Mouse (Mus musculus): ENCODE measurements at regions not wholly inside any gene's neighbourhood (a gene's known extent, or its start where the extent isn't known, plus 50 kb on each side); places are given as distances from the start of the nearest gene placed in this dataset.
"Not testable (repeated sequence)": the region's sequence is repeated elsewhere in the genome, so short reads cannot be mapped to it uniquely, and the experiment has no call there.

DNA sequence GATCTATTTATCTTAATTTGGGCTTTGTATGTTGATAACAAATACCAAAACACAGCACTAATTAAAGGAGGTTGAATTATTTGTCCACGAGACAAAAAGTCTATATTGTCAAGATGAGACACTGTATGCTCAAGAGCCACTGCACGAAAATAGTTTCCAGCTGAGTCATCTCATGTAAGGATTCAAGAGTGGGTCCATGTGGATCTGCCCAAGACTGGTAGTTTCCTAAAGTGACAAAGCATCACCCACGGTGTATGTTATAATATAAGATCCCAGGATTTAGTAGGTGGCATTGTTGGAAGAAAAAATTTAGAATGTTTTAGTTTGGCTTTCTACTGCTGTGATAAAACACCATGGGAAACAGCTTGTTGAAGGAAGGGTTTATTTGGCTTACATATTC is 428.2 kb downstream of the Arl6ip6 start:
- peak; percentile 69 for DNase-seq (ENCODE audit: low read depth, low spot score)

DNA sequence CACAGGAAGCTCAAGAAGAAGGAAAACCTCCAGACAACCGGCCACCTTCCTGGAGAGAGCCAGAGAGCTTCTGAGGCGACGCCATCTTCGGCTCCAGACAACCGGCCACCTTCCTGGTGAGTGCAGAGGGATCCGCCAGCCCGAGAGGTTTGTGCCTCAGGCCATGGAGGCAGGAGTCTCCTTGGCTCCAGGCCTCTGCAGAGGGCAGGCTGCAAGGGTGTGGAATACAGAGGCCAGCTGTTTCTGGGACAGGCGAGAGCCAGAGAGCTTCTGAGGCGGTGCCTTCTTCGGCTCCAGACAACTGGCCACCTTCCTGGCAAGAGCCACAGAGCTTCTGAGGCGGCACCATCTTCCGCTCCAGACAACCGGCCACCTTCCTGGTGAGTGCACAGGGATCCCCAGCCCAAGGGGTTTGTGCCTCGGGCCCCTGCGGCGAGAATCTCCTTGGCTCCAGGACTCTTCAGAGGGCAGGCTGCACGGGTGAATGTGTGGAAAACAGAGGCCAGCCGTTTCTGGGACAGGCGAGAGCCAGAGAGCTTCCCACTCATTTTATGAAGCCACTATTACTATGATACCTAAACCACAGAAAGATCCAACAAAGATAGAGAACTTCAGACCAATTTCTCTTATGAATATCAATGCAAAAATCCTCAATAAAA is 441.4 kb downstream of the Arl6ip6 start:
- DNase-seq (ENCODE audit: low read depth, low spot score) = not testable (repeated sequence)

DNA sequence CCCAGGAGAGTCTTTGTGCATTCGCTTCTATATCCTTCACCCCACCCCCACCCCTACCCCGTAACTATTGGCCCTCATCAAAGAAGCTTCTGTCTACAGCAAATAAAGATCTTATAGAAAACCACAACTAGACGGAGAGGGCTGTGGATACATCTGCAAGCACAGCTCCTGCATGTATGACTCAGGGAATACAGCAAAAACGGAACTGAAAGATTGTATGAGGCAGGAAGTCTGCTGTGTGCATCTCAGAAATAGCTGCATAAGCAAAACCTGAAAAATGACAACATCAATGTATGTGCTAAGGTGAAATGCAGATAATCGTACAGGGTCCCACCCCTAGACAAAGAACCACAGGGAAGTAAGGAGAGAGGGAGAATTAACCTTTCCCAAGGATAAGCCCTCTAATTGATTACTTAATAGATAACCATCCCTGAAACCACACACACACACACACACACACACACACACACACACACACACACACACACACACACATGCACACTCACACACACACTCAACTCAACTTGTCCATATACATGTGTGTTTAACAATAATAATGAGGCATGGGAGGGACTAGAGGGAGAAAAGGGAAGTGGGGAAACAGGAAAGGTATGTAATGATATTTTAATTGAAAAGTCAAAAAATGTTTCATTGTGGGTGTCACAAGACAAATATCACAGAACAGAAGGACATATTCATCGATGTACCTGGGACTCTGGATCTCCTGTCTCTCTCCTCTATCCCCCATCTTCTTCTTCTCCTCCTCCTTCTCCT is 416.6 kb downstream of the Rprm start:
- no peak for DNase-seq (ENCODE audit: low read depth, low spot score)

DNA sequence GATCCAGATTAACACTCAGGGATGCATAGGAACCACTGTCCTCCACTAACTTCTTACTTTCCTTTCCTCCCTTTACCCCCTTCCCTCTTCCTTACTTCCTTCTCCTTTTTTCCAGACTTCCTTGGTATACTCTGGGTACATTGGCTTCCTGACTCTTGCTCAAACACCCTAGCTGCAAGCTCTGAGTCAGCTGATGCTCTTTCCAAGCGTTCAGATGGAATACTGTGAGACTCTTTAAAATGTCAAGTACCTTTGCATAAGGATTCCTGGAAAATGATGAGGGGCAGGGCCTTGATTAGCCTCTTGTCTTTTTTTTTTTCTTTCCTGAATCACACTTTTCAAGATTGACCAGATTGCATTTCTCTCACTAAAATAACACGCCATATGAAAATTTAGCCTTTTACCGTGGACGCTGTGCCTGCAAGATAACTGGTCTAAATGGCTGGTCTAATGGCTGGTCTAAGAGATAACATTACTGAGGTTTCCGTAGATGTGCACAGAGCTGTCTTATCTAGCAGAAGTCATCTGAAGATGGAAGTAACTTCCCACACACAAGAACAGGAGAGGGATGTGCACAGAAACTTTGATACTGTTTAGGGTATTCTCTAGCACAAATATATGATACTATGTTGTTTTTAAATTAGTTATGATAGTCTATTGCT is 404.9 kb downstream of the Rprm start:
- DNase-seq (ENCODE audit: low read depth, low spot score) = peak; percentile 10

DNA sequence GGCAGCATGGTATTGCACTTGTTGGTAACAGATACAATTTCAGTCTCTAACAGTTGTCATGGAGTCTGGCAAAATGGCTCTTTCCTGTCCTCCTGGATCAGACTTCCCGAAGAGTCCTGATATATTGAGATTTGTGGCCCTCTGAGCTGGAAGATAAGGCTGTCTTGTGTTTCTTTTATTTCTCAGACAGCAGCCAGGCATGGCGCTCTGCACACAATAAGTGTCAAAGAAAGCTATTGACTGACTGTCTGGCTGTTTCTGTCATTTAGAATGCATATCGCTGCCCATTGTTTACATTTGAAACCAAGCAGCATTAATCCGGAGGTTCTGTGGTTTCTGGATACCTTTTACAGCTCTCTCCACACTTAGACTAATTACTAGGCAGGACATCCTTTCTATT is 402.8 kb downstream of the Rprm start:
- no peak for DNase-seq (ENCODE audit: low read depth, low spot score)

DNA sequence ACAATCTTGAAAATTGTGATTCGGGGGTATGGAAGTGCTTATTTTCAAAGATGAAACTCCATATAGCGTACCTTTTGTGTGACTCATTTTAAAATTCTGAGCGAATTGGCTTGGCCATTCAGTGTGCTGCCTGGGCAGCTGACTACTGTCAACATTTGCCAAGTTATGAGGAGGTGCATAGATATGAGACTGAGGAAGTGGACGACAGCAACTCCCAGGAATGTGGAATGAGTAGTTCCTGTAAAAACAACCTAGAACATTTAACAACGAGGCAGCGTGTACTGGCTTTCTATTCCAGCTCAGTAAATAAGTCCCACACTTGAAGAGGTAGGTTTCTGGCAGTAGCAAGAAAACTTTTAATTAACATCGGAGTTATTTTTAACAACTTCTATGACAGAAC is 398.1 kb downstream of the Rprm start:
- peak; percentile 36 for DNase-seq (ENCODE audit: low read depth, low spot score)

DNA sequence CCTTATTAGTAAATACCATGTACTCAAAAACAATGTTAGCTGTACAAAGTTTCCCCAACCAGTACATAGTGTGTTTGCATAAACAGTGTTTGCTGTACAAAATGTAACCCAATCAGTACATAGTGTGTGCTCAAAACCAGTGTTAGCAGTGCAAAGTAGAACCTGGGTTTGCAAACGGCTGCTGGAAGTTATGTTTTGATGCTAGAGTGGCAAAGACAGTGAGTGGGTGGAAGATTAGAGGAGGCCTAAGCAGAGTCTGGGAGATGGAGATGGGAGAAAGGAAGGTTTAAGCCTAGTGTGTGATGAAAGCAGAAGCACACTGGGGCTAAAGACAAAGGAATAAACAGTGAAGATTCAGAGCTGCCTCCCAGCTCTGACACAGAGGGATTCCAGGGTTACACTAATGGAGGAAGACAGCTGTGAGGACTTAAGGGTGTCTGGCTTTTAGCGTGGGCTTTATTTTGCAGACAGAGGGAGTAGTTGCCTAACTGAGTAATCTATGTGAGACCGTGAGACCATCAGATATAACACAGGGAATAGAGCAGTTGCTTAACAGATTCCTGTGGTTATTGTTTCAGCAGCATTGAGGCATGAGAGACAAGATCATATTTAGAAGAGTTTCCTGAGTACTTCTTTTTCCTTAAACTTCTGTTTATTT is 396.0 kb downstream of the Rprm start:
- DNase-seq (ENCODE audit: low read depth, low spot score) = peak; percentile 32

DNA sequence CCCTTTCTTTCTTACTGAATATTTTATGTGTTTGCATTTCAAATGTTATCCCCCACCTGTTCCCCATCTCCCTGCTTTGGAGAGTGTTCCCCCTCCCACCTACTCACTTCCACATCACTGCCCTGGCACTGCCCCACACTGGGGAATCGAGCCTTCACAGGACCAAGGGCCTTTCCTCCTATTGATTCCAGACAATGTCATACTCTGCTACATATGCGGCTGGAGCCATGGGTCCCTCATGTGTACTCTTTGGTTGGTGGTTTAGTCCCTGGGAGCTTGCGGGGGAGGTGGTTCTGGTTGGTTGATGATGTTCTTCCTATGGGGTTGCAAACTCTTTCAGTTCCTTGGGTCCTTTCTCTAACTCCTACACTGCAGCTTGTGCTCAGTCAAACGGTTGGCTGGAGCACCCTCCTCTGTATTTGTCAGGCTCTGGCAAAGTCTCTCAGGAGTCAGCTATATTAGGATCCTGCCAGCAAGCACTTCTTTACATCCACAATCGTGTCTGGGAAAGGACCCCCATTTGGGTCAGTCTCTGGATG is 393.7 kb downstream of the Rprm start:
- no peak for DNase-seq (ENCODE audit: low read depth, low spot score)

DNA sequence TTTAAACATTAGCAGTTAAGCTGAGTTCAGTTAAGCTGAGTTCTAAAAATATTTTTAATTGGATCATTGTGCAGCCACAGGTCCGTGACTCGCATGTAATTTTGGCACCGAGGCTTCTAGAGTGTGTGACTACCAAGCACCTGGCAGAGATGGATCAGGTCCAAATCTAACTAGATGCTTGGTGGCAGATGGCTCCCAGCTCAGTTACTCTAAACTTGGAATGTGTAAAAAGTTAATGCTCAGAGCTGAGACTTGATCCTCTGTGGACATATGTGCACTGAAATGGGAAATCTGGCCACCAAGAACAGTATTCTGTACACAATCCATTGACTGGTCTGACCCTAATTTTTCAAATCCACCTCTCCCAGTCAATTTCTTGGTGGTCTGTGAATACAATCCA is 374.1 kb downstream of the Rprm start:
- peak; percentile 94 for DNase-seq (ENCODE audit: low read depth, low spot score)

DNA sequence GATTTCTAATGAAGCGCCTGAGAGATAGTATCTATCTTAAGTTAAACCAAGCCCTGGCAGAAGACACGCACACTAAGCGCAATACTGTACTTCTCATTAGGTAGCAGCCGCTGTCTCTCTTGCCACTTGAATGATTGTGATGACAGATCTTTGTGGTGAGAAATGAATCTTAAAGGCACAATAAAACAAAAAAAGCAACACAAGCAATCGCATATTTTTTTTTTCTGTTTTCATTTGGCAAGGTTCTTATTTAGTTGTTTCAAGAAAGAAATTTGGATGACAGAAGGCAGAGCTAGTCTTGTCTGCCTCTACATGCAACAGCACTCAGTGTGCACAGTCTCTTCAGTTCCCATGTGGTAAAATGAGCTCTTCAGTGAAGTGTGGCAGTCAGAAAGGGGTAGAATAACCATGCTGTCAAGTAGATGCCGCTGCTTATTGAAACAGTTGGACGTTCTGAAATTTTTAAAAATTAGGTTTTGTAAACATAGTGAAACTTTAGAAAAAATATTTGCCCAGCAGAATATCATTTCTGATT is 372.2 kb downstream of the Rprm start:
- peak; percentile 37 for DNase-seq (ENCODE audit: low read depth, low spot score)

DNA sequence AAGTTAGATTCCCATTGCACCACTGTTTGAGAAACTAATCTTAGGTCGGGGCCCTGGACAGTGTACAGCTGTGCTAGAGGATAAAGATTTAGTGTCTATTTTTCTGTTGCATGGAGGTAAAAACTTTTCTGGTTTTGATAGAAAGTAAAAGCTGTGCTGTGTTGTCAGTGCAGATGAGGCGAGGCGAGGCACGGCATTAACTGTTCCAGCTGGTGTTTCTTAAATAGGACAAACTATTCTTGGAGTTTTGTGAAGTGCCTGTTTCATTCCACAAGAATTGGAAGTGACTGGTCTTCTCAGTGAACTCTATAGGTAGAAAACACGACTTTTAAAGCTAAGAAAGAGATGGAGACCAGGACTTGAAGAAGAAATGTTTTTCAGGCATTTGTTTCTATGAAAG is 370.3 kb downstream of the Rprm start:
- DNase-seq (ENCODE audit: low read depth, low spot score) = peak; percentile 62

DNA sequence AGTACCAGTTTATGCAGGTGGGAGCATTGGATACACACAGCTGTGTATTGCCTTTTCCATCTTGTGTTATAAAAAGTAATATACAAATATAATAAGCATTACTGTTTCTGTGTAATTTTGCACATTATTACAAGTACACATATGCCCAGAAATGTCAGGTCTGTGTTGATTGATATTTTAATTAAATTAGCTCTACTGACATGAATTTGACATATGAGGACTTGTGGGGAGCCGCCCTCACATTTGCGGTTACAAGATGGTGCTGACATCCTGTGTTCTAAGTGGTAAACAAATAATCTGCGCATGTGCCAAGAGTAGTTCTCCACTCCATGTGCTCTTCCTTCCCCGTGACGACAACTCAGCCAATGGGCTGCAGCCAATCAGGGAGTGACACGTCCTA is 362.1 kb downstream of the Rprm start:
- DNase-seq (ENCODE audit: low read depth, low spot score) = no peak

DNA sequence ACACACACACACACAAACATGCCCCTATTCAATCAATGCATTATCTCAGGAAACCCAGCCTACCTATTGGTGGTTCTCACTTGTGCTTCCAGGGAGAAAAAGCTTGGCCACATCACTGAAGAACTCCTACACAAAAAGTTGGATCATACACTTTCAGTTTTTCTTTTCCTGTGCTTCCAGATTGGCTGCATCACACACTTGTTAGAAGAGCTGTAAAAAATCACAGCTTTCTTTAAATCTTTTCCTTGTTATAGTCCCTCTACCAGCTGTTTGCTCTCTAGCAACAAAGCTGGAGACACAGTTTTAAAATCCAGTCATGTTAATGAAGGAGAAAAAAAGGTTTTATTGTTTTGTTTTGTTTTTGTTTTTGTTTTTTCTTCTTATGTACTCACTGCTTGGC is 356.7 kb downstream of the Rprm start:
- DNase-seq (ENCODE audit: low read depth, low spot score) = peak; percentile 82

DNA sequence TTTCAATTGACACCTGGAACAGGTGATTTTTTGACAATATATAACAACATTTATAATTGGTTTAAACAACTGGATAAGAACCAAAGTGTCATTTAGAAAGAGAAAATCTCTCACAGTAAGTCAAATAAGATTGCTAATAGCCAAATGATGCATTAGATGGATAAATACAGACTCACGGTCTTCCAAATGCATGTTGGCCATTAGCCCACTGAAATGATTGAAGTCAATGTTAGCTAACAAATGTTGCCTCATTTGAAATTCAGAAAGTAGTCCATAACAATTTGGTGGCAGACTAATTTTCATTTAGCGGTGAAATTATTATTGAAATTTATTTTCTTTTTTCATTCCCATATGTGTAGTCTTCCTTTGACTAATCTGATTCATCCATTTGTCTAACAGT is 354.9 kb downstream of the Rprm start:
- DNase-seq (ENCODE audit: low read depth, low spot score) = no peak

DNA sequence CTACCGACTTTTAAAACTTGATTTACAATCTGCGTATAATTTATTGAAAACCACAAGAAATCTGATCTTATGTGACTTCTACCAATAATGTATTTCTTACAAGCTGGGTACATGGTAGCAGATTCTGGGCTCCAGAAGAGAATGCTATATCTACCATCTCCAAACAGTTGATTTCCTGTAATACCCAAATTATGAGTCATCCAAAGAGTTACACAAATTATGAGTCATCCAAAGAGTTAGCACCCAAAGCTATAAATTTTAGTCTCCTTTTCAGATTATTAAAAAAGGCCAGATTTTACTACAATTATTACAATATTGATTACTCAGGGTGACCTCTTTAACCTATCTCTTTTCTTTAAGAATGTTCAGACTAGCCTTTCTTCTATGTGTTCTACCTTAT is 321.9 kb downstream of the Rprm start:
- peak; percentile 16 for DNase-seq (ENCODE audit: low read depth, low spot score)

DNA sequence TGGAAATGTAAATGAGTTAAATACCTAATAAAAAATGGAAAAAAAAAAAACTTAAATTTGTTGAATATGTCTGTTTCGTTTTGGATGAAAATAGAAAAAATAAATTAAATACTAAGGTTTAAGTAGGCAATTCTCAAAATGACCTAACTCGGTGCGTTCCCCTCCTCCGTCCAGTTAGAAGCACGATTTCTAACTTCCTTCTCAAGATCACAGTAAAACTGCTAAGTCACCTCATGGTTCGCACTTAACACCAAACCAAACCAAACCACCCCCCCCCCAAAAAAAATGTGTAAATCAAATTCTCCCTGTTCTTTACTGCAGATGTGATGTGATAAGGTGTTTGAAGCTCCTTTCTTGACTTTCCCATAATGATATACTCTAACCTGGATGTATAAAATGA is 303.3 kb downstream of the Rprm start:
- not testable (repeated sequence) for DNase-seq (ENCODE audit: low read depth, low spot score)

DNA sequence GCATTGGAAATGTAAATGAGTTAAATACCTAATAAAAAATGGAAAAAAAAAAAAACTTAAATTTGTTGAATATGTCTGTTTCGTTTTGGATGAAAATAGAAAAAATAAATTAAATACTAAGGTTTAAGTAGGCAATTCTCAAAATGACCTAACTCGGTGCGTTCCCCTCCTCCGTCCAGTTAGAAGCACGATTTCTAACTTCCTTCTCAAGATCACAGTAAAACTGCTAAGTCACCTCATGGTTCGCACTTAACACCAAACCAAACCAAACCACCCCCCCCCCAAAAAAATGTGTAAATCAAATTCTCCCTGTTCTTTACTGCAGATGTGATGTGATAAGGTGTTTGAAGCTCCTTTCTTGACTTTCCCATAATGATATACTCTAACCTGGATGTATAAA is 296.8 kb downstream of the Rprm start:
- not testable (repeated sequence) for DNase-seq (ENCODE audit: low read depth, low spot score)

DNA sequence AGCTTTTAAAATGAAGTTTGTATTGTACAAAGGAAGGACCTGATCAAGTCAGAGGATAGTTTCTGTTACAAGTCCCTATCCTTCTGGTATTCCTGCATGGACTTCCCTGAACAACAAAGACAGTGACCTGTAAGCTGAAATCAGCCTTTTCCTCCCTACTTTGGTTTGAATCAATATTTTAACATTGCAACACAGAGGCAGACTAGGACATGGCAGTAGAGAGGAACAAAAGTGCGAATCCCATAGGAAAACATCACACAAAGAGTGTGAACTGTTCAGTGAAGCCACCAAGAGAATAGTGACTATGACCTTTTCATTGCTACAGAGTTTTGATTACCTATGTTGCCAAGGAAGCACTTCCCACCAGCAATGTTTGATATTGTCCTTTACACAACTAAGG is 288.7 kb downstream of the Rprm start:
- no peak for DNase-seq (ENCODE audit: low read depth, low spot score)

DNA sequence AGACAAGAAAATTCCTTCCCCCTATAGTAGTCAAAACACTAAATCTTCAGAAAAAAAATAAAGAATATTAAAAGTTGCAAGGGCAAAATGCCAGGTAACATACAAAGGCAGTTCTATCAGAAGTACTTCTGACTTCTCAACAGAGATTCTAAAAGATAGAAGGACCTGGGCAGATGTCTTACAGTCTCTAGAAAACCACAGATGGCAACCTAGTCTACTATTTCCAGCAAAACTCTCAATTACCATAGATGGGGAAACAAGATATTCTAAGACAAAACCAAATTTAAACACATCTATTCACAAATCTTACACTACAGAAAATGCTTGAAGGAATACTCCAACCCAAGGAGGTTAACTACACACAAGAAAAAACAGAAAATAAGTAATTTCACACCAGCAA is 281.7 kb downstream of the Rprm start:
- DNase-seq (ENCODE audit: low read depth, low spot score) = peak; percentile 28

DNA sequence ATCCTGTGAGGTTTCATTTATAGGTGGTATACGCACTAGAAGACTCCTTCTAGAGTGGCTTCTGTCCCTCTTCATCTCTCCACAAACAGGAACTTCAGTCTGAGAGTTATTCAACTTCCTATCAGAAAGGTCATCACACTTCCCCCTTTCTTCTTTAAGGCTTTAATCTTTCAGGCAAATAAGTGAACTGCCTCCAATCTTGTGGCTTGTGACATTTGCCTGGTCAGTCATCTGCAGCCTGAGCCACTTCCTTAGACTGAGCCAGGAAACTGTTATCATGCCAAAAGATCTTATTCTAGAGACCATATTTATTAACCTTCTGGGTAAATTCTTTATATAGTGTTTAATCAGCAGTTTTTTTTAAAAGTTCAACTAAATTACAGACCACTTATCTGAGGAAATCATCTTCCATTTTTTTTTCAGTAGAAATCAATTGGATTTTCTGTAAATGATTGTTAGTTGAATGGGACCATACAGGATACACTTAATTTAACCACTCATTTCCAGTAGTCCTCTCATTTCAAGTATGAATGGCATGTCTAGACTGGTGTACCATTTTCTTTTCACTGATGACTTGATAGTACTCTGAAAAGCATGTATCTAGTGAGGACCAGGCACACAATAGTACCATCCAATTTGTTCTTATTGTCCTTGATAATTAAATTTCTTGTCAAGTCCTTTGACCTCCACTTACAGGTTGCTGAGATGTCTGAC is 234.4 kb downstream of the Rprm start:
- no peak for DNase-seq (ENCODE audit: low read depth, low spot score)
